Mouse (Mus musculus): ENCODE measurements around the gene Senp7. TPM values are rescaled to one million over a fixed set of nuclear protein-coding genes. Genes with fewer than 3 reads are reported as not detected.

Gene Senp7
- polyA plus RNA-seq, 1 experiment from 2014 or later: 18.2 TPM

GRCm38 (mm10) chr16:56036501-56036900, 11.6 kb upstream of the Senp7 start:
- Histone ChIP-seq H3K4me3 (replicated peaks) (peak overlapping the region; percentile 92), H3K9me3 (replicated peaks) (no peaks in the 10 kb centered on the region), H3K27me3 (no peaks in the 10 kb centered on the region), H3K4me1 (replicated peaks) (peaks cover 32% of the 10 kb centered on the region), H3K9ac (peak overlapping the region; percentile 89), H3K36me3 (peaks cover 35% of the 10 kb centered on the region), H3K4me2 (peak overlapping the region; percentile 78), H3K27ac (peak overlapping the region; percentile 87)
- WGBS (ENCODE audit: insufficient replicate concordance): 39% methylated on average over 6 of the region's 6 CpGs
- no peak for ATAC-seq (ENCODE audit: low read depth)
- no peak for DNase-seq

DNA sequence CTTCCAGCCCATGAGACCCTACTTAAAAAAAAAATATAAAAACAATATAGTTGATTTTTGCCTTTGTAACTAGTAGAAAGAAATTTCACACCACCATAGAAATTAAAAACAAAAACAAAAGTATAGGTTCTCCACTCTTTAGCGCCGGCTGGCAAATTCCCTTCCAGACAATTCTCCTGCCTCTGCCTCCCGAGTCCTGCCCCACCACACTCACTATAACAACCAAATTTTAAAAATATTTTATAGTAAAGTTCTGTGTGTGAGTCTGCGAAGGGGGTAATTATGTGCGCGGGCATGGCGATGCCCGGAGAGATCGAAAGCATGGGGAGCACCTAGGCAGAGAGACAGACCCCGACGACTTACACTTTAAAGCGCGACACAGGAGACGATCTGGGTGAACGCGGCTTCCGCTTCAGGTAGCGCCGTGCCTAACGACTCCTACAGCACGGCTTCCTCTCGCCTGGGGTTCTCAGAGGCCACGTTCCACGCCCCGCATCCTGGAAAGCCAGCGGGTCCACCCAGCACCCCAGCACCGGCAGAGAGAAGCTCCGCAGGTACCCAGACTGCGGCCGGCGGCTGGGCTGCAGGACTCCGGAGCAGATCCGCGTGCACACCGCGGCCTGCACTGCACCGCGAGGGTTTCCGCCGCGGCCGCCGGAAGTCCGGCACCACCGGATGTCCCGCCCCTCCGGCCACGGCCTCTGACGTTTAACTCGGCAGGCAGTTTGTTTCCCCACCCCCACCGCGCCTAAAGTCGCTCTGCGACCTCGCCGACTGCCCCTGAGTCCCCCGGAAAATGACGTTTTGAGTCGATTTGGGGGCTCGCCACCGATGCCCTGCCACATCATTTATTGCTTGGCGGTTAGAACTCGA, 10.8 kb upstream of the Senp7 start, which contains the start of gene Trmt10c:
Gene Trmt10c, minus strand, starts transcription at position 682 of the 873 bp plus-strand sequence.
- Histone ChIP-seq H3K4me2 (peak within 1 kb of the TSS; percentile 78), H3K4me3 (replicated peaks) (peak within 1 kb of the TSS; percentile 92), H3K27me3 (no peaks in the 10 kb centered on the region), H3K9ac (peak within 1 kb of the TSS; percentile 89), H3K36me3 (peaks cover 30% of the 10 kb centered on the region), H3K4me1 (replicated peaks) (peaks cover 26% of the 10 kb centered on the region), H3K9me3 (replicated peaks) (no peaks in the 10 kb centered on the region), H3K27ac (peak within 1 kb of the TSS; percentile 87)
- ATAC-seq (ENCODE audit: low read depth) (peak; percentile 99), DNase-seq (peak; percentile 84)
- WGBS (ENCODE audit: insufficient replicate concordance): under 1% methylated on average over 63 of the region's 63 CpGs

GRCm38 (mm10) chr16:56038090-56038489, 10.0 kb upstream of the Senp7 start:
- peak overlapping the region; percentile 92 for H3K4me3 ChIP-seq (replicated peaks)
- H3K4me2 ChIP-seq: peak overlapping the region; percentile 78
- H3K36me3 ChIP-seq: peaks cover 22% of the 10 kb centered on the region
- DNase-seq (no peak), ATAC-seq (ENCODE audit: low read depth) (no peak)
- peak overlapping the region; percentile 87 for H3K27ac ChIP-seq
- H3K9ac ChIP-seq: peak overlapping the region; percentile 89
- H3K4me1 ChIP-seq (replicated peaks): peaks cover 22% of the 10 kb centered on the region
- WGBS (ENCODE audit: insufficient replicate concordance): 24% methylated on average over 8 of the region's 8 CpGs
- H3K27me3 ChIP-seq: no peaks in the 10 kb centered on the region
- no peaks in the 10 kb centered on the region for H3K9me3 ChIP-seq (replicated peaks)

DNA sequence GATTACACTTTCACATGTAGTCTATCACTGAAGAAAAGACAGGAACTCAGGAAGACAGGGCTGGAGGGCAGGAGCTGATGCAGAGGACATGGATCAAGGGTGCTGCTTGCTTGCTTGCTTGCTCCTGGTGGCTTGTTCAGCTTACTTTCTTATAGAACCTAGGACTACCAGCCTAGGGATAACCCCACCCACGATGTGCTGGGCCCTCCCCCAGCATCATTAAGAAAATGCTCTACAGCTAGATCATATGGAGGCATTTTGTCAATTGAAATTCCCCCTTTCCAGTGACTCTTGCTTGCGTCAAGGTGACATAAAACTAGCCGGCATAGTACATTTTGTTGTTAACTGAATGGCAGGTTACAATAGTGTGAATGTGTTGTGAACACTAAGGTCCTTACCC, 7.8 kb downstream of the Senp7 start:
- no peaks in the 10 kb centered on the region for H3K27me3 ChIP-seq
- ATAC-seq (ENCODE audit: low read depth): no peak

DNA sequence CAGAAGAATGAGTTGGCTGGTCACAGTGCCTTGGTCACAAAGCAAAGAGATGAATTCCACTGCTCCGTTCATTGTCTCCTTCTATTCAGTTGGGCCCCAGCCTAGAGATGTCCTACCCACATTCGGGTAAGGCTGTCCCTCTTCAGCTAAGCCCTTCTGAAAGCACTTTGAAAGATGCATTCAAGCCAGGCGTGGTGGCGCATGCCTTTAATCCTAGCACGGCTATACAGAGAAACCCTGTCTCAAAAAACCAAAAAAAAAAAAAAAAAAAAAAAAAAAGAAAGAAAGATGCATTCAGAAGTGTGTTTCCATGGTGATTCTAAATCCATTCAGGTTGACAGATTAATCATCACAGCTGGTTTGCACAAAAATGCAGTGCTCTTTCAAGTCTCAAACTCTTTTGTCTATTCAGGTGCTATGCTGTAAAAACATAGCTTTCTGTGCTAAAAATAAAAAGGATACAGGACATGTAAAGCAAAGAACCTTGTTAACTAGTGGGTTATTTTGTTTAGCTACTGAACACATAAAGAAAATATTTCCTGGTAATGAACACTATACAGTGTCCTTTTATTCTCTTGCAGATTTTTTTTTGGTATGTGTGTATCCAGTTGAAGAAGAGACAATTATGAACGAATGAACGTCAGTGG, 8.9 kb downstream of the Senp7 start:
- H3K4me3 ChIP-seq (replicated peaks): no peak overlapping the region
- H3K9ac ChIP-seq: no peak overlapping the region
- no peaks in the 10 kb centered on the region for H3K36me3 ChIP-seq
- H3K27me3 ChIP-seq: no peaks in the 10 kb centered on the region
- 70% methylated on average over 7 of the region's 7 CpGs for WGBS (ENCODE audit: insufficient replicate concordance)
- no peak overlapping the region for H3K27ac ChIP-seq
- no peak for ATAC-seq (ENCODE audit: low read depth)
- no peak overlapping the region for H3K4me2 ChIP-seq
- no peak for DNase-seq
- peaks cover 6% of the 10 kb centered on the region for H3K4me1 ChIP-seq (replicated peaks)
- no peaks in the 10 kb centered on the region for H3K9me3 ChIP-seq (replicated peaks)

More for the DNA sequence above, 7.8 kb downstream of the Senp7 start:
- Histone ChIP-seq H3K4me3 (replicated peaks) (no peak overlapping the region), H3K9me3 (replicated peaks) (no peaks in the 10 kb centered on the region), H3K9ac (no peak overlapping the region), H3K4me2 (no peak overlapping the region), H3K27ac (no peak overlapping the region), H3K36me3 (no peaks in the 10 kb centered on the region), H3K4me1 (replicated peaks) (peaks cover 6% of the 10 kb centered on the region)
- 67% methylated on average over 3 of the region's 3 CpGs for WGBS (ENCODE audit: insufficient replicate concordance)
- no peak for DNase-seq

- 62% methylated on average over 10 of the region's 10 CpGs for WGBS (ENCODE audit: insufficient replicate concordance)
- no peaks in the 10 kb centered on the region for H3K9me3 ChIP-seq (replicated peaks)
- no peak overlapping the region for H3K27ac ChIP-seq
- H3K4me2 ChIP-seq: no peak overlapping the region
- 0 out of 2 replicates have a peak, but pooled peaks have one; percentile 48 for ATAC-seq (ENCODE audit: low read depth)
- no peak for DNase-seq
- H3K4me3 ChIP-seq (replicated peaks): no peak overlapping the region
- H3K9ac ChIP-seq: no peak overlapping the region
- no peaks in the 10 kb centered on the region for H3K36me3 ChIP-seq
- H3K4me1 ChIP-seq (replicated peaks): peaks cover 6% of the 10 kb centered on the region
- no peaks in the 10 kb centered on the region for H3K27me3 ChIP-seq
These were observed 10.0 kb downstream of the Senp7 start for GRCm38 (mm10) chr16:56058151-56058550.

- WGBS (ENCODE audit: insufficient replicate concordance): 46% methylated on average over 7 of the region's 7 CpGs
- no peak overlapping the region for H3K9ac ChIP-seq
- H3K27me3 ChIP-seq: no peaks in the 10 kb centered on the region
- H3K4me3 ChIP-seq (replicated peaks): no peak overlapping the region
- no peaks in the 10 kb centered on the region for H3K9me3 ChIP-seq (replicated peaks)
- no peak overlapping the region for H3K27ac ChIP-seq
- ATAC-seq (ENCODE audit: low read depth) (no peak), DNase-seq (no peak)
- H3K4me1 ChIP-seq (replicated peaks): peaks cover 9% of the 10 kb centered on the region
- no peaks in the 10 kb centered on the region for H3K36me3 ChIP-seq
- H3K4me2 ChIP-seq: no peak overlapping the region
These were observed 14.0 kb downstream of the Senp7 start for GRCm38 (mm10) chr16:56061995-56062594.

DNA sequence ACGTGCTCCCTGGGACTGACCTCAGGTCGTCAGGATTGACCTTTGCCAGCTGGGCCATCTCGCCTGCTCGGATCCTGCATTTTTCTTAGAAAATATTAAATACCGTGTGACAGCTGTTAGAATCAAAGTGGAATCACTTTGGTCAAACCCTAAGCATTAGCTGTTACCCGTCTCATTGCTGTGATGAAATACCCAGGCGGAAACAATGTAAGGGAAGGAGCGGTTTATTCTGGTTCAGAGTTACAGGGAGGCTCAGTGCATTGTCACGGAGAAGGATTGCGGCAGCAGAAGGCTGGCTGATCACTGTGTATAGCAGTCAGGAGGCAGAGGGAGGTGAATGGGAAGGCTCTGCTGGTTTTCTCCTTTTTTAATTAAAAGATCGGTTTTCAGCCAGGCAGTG, 14.8 kb downstream of the Senp7 start:
- Histone ChIP-seq H3K4me1 (replicated peaks) (peaks cover 17% of the 10 kb centered on the region), H3K27me3 (no peaks in the 10 kb centered on the region), H3K4me2 (no peak overlapping the region), H3K27ac (no peak overlapping the region), H3K36me3 (no peaks in the 10 kb centered on the region), H3K9me3 (replicated peaks) (no peaks in the 10 kb centered on the region), H3K9ac (no peak overlapping the region), H3K4me3 (replicated peaks) (no peak overlapping the region)
- ATAC-seq (ENCODE audit: low read depth): no peak
- WGBS (ENCODE audit: insufficient replicate concordance): 80% methylated on average over 11 of the region's 11 CpGs
- no peak for DNase-seq

GRCm38 (mm10) chr16:56064334-56064990, 16.3 kb downstream of the Senp7 start:
- DNase-seq (peak; percentile 27), ATAC-seq (ENCODE audit: low read depth) (peak; percentile 78)
- Histone ChIP-seq H3K4me1 (replicated peaks) (peaks cover 27% of the 10 kb centered on the region), H3K27me3 (no peaks in the 10 kb centered on the region), H3K4me3 (replicated peaks) (peak overlapping the region; percentile 65), H3K27ac (peak overlapping the region; percentile 80), H3K9ac (peak overlapping the region; percentile 71), H3K9me3 (replicated peaks) (no peaks in the 10 kb centered on the region), H3K4me2 (peak overlapping the region; percentile 73), H3K36me3 (no peaks in the 10 kb centered on the region)
- 3% methylated on average over 20 of the region's 20 CpGs for WGBS (ENCODE audit: insufficient replicate concordance)

GRCm38 (mm10) chr16:56066113-56066512, 18.0 kb downstream of the Senp7 start:
- no peak overlapping the region; the same call in 1 of the 2 replicates for H3K27ac ChIP-seq
- H3K9me3 ChIP-seq (replicated peaks): no peaks in the 10 kb centered on the region
- H3K4me3 ChIP-seq (replicated peaks): no peak overlapping the region
- ATAC-seq (ENCODE audit: low read depth): no peak
- DNase-seq: no peak
- no peak overlapping the region for H3K4me2 ChIP-seq
- H3K4me1 ChIP-seq (replicated peaks): peaks cover 40% of the 10 kb centered on the region
- H3K36me3 ChIP-seq: no peaks in the 10 kb centered on the region
- no peaks in the 10 kb centered on the region for H3K27me3 ChIP-seq
- 53% methylated on average over 8 of the region's 8 CpGs for WGBS (ENCODE audit: insufficient replicate concordance)
- no peak overlapping the region for H3K9ac ChIP-seq

All from liver, embryonic 13.5 days (tissue).